Mouse (Mus musculus): ENCODE results near the gene Crygn.

The Crygn gene

GRCm38 (mm10) chr5:24709962-24710361, 47.8 kb downstream of the Crygn start:
- DNase-seq (ENCODE audit: low spot score) = no peak

GRCm38 (mm10) chr5:24704615-24705014, 53.2 kb downstream of the Crygn start:
- DNase-seq (ENCODE audit: low spot score) = no peak

- no peak for DNase-seq (ENCODE audit: low spot score)
Observed at GRCm38 (mm10) chr5:24701271-24701670, 56.5 kb downstream of the Crygn start.
